Mouse (Mus musculus): ENCODE data around the gene Cib1.

The Cib1 gene

GRCm38 (mm10) chr7:80232489-80233029 is at the start of gene Cib1, which contains the start of gene Gdpgp1:
Cib1 (minus strand) TSS chr7:80232813.
Gdpgp1 (plus strand) TSS chr7:80232865.
- DNase-seq, result peak; percentile 97

- no peak for DNase-seq
These were observed 49.0 kb upstream of the Cib1 start for GRCm38 (mm10) chr7:80281646-80282045.

- no peak for DNase-seq
These were observed 48.4 kb upstream of the Cib1 start for GRCm38 (mm10) chr7:80280998-80281397.

DNA sequence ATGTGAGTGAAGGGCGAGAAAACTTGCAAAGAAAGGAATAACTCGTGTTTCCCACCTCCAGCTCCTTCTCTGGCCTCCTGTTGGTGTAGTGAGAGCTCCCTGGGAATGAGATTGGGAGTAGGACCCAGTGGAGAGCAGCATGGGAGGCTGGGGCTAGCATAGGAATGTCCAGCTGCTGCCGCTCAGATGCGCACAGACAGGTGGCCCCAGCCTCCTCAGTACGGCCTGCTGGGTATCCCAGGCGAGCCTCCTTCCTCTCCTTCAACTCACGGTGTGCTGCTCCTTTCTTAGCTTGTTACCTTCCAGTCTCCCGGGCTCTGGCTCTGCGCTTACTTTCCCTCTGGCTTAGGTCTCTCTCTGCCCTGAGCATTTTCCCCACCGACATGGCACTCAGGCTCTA is 47.4 kb upstream of the Cib1 start:
- DNase-seq, result no peak

DNA sequence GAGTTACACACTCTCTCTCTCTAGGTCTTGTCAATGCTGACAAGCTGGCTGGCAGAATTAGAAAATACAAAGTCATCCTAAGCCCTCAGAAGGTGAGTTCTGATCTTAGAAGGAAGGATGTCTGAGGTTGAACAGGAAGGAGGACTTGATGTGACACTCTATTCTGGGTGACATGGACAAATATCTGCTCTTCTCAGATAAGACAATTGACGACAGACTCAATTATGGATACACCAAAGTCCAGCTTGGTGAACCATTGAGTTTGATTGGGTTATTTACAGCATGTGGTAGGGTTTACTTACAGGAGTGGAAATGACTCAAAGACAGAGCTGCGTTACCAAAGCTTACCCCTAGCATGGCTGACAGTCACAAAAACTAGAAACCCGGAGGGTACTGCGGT is 43.8 kb upstream of the Cib1 start:
- no peak for DNase-seq

- DNase-seq, result no peak
These were observed 40.8 kb upstream of the Cib1 start for GRCm38 (mm10) chr7:80273456-80273855.

GRCm38 (mm10) chr7:80269751-80270255 is 37.2 kb upstream of the Cib1 start:
- DNase-seq, result peak; percentile 40

- peak; percentile 99 for DNase-seq
These were observed 36.5 kb upstream of the Cib1 start, which contains the start of gene Vps33b for GRCm38 (mm10) chr7:80268897-80269750. Vps33b (plus strand) TSS chr7:80269649.

- DNase-seq, result no peak
These were observed 35.2 kb upstream of the Cib1 start for GRCm38 (mm10) chr7:80267764-80268163.

DNA sequence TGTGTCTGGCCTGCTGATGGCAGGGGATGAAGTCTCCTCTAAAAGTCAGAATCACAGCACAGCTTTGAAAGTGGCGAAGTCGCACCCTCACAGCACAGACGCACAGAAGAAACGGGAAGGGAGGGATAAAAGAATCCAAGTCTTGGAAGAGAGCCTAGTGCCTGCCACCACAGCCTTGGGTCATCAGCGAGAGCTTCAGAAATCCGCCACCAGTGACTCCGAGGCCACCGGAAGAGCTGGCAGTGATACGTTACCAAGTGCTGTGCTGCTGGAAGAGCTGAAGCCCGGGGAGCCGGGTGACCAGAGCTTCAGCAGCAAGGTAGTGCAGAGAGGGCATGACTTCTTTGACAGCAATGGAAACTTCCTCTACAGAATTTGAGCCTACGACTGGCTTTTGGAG is 32.0 kb upstream of the Cib1 start:
- DNase-seq, result no peak

GRCm38 (mm10) chr7:80261372-80261990 is 28.9 kb upstream of the Cib1 start:
- DNase-seq, result no peak

DNA sequence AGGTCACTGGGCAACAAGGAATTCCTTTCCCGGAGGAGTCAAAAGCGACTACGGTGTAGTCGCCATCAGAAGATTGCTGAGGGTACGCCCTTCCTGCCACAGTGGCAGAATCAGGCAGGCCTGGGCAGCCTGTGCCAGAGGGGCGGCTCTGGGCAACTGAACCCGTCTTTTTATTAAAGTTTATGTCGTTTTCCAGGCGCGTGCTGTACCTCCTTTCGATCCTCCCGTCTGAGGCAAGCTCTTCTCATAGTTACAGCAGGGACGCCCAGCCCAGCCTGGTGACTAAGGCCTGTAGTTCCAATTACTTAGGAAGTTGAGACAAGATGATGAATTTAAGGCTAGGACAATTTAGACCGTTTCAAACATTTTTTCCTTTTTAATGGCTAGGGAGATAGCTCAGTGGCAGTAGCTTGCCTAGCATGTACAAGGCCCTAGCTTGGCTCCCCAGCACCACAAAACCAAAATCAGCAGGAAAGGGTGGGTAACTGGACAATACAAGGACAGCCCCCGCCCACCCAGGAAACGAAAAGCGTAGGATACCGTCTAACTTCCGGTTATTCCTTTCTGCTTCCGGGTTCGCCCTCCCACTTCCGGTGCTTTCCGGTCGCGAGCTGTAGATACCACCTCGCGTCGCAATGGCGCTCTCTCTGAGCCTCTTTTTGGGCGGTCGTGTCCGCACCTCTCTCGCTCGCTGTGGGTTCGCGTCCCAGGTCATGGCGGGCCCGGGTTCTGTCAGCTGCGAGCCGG is 28.2 kb upstream of the Cib1 start, which contains the start of gene Ngrn:
Gene Ngrn, plus strand, starts transcription at position 591 of the 747 bp plus-strand sequence.
- DNase-seq, result peak; percentile 87

- no peak for DNase-seq
These were observed 25.1 kb upstream of the Cib1 start for GRCm38 (mm10) chr7:80257706-80258105.

DNA sequence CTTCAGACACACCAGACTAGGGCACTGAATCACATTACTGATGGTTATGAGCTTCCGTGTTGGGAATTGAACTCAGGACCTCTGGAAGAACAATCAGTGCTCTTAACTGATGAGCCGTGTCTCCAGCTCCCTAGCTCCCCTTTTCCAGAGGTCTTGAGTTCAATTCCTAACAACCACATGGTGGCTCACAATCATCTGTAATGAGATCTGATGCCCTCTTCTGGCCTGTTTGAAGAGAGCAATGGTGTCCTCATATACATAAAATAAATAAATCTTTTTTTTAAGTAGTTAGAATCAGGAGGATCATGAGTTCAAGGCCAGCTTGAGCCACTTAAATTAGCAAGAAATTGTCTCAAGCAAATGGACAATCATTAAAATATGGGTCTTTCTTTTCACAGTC is 23.4 kb upstream of the Cib1 start:
- no peak for DNase-seq

DNA sequence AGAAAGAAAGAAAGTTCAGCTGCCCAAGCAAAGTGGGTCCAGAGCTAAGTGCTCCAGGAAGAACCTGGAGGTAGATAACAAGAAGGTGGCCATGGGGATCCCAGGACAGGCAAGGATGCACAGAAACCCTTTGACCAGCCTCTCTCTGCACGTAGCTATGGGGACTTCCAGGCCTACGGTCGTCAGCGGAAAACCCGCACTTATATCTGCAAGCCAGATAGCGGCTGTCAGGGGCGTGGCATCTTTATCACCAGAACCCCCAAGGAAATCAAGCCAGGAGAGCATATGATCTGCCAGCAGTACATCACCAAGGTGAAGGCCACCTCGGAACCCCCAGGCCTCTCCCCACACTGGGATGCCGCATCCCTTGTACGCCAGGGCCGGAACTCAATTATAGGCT is 20.3 kb upstream of the Cib1 start:
- no peak for DNase-seq

DNA sequence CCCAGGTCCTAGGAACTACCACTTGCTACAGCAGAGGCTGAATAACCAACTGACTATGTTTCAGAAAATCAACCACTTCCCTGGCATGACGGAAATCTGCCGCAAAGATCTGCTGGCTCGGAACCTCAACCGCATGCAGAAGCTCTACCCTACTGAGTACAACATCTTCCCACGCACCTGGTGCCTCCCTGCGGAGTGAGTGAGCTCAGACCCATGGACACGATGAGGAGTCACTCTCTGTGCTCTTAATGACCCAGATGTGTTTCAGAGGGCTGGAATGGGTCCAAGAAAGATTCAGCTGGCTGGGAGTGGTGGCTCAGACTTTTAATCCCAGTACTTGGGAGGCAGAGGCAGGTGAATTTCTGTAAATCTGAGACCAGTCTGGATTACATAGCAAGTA is 19.8 kb upstream of the Cib1 start:
- no peak for DNase-seq

DNA sequence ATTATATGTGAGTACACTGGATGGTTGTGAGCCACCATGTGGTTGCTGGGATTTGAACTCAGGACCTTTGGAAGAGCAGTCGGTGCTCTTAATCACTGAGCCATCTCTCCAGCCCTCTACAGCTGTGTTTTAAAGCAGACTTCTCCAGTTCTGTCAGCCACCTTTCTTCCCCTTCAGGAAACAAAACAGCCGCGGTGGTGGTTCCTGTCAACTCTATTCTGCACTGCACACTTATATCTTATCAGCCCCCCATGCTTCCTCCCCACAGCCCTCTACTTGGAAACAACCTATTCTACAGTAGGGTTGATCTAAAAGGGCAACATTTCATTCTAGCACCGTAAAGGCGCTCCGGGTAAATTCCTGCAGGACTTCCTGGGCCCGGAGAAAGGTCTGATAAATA is 14.2 kb upstream of the Cib1 start:
- no peak for DNase-seq

DNA sequence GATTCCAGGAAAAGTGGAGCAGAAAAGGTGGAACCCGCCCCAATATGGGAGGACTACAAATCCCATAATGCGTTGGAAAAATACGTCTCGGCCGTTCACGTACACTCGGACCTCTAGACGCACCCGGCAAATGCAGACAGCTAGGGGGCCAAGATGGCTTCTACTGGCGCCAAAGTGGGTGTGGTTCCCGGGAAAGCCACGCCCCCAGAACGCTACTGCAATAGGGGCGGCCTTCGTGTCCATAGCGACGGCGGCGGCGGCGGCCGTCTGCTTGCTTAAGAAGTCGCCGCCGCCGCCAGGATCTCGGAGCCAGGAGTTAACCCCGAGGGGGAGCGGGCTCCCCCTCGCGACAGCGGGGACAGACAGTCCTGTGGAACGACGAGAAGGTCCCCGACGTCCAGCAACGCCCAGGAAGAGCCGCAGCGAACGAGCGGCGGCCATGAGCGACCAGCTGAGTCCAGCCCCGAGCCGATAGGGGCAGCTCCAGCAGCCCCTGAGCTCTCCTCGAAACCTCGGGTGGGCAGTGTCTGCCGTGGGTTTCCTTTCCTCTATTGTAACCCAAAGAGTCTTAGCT is 13.6 kb upstream of the Cib1 start, which contains the start of gene Ttll13:
Gene Ttll13, plus strand, starts transcription at position 229 of the 574 bp plus-strand sequence.
- peak; percentile 98 for DNase-seq

GRCm38 (mm10) chr7:80244851-80245250 is 12.2 kb upstream of the Cib1 start:
- no peak for DNase-seq

DNA sequence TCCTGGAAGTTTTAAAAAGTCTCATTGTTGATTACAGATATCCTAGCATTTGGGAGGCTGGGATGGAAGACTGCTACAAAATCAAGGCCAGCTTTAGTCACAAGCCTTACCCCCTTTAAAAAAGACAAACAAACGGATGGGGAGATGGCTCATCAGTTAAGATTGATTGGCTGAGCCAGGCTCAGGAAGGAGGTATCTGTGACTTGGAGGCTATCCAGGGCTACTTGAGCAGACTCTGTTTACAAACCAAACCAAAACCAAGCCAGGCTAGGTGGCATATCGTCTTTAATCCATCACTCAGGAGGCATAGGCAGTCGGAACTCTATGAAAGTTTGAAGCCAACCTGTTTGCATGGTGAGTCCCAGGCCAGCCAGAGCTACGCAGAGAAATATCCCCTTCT is 9.0 kb upstream of the Cib1 start:
- no peak for DNase-seq

DNA sequence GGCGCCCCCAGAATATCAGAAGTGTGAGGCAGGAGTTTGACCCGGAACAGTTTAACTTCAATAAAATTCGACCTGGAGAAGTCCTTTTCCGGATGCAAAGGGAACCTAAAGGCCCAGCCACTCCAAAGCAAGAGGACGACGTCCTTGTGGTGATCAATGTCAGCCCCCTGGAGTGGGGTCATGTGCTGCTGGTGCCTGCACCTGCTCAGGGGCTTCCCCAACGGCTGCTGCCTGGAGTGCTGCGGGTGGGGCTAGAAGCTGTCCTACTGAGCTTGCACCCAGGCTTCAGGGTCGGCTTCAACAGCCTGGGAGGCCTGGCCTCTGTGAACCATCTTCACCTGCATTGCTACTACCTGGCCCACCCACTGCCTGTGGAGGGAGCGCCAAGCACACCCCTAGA is 5.9 kb upstream of the Cib1 start:
- no peak for DNase-seq

DNA sequence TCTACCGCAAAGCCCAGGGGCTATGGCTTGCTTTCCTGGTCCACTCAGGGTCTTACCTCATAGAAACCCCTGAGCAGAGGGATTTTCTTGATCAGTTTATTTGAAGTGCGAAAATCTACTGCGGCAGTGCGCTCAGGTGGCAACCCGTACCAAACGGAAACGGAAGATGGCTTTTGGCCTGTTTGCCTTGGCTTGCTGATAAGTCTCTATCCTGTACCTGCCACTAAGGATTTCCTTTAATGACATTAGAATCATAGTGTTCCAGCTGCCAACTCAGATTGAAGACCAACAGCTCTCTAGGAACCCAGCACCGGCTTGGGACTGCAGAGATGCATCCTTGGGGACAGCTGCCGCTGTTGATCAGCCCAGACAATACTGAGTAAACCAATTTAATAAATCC is 1.2 kb upstream of the Cib1 start:
- DNase-seq, result no peak
